Mouse (Mus musculus): ENCODE measurements around the gene Lingo4.

- TF ChIP-seq E2F4 (IDR thresholded peaks at IDR 0.05; ENCODE audit: borderline replicate concordance, low read depth, low read length): no peak
- TF ChIP-seq ELF1 (IDR thresholded peaks at IDR 0.05; ENCODE audit: low read depth, low read length): no peak
- no peak for TF ChIP-seq MXI1 (IDR thresholded peaks at IDR 0.05; ENCODE audit: low read depth, low read length)
- TF ChIP-seq MAFK (IDR thresholded peaks at IDR 0.05; ENCODE audit: borderline replicate concordance, low read depth, low read length): no peak
- TF ChIP-seq POLR2A (IDR thresholded peaks at IDR 0.05; ENCODE audit: control insufficient read depth in 1 of 2, insufficient read depth in 1 of 2, low read depth in 1 of 2, low read length in 2 of 2, poor library complexity in 1 of 2): no peak
- TF ChIP-seq BHLHE40 (IDR thresholded peaks at IDR 0.05; ENCODE audit: borderline replicate concordance, low read depth, low read length): no peak
- TF ChIP-seq EP300 (IDR thresholded peaks at IDR 0.05; ENCODE audit: low read depth in 1 of 2, low read length in 2 of 2): no peak
- no peak for TF ChIP-seq CTCF (IDR thresholded peaks at IDR 0.05 in 2 of 3, conservative IDR thresholded peaks at IDR 0.05 in 1 of 3; ENCODE audit: control insufficient read depth in 1 of 3, insufficient read depth in 1 of 3, low read depth in 2 of 3, low read length in 3 of 3, poor library complexity in 1 of 3, severe bottlenecking in 1 of 3)
- no peak for TF ChIP-seq ZMIZ1 (IDR thresholded peaks at IDR 0.05; ENCODE audit: low read depth, low read length)
- no peak for TF ChIP-seq MAZ (IDR thresholded peaks at IDR 0.05; ENCODE audit: low read depth, low read length)
- no peak for TF ChIP-seq KAT2A (conservative IDR thresholded peaks at IDR 0.05; ENCODE audit: low read depth, low read length)
- TF ChIP-seq POLR2AphosphoS5 (IDR thresholded peaks at IDR 0.05; ENCODE audit: borderline replicate concordance, low read depth, low read length): no peak
- TF ChIP-seq HCFC1 (IDR thresholded peaks at IDR 0.05; ENCODE audit: low read depth, low read length): no peak
These were observed 4.1 kb downstream of the Lingo4 start for GRCm38 (mm10) chr3:94402451-94402850.
